Mouse (Mus musculus): ENCODE measurements around the gene Hydin. TPM values are rescaled to one million over a fixed set of nuclear protein-coding genes. Genes with fewer than 3 reads are reported as not detected.

The Hydin gene
- polyA plus RNA-seq, 1 experiment from 2014 or later = 0.06 TPM

DNA sequence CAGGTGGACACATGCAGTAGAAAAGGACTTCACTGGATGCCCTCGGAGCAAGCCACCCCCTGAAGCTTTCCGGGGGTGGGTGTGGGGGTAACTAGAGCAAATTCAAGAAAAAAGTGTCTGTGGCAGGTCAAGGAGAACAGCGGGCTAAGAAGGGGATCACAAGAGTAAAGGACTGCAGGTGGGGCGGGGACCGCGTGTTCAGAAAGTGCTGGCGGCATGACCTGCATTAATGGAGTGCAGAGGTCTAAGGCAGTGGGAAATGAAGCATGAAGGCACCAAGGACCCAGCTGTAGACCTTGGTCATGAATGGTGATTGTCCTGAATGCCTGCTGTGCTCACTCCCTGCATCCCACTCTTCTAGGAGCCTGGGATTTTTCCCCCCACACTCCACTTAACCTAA, 151.0 kb downstream of the Hydin start:
- Histone ChIP-seq H3K4me1 (no peaks in the 10 kb centered on the region), H3K27me3 (ENCODE audit: insufficient read depth, poor library complexity, severe bottlenecking) (no peaks in the 10 kb centered on the region), H3K27ac (no peak overlapping the region), H3K4me3 (no peak overlapping the region), H3K36me3 (no peaks in the 10 kb centered on the region), H3K9me3 (no peaks in the 10 kb centered on the region)
- DNase-seq (ENCODE audit: low spot score) = no peak
- 83% methylated on average over 7 of the region's 7 CpGs for WGBS

DNA sequence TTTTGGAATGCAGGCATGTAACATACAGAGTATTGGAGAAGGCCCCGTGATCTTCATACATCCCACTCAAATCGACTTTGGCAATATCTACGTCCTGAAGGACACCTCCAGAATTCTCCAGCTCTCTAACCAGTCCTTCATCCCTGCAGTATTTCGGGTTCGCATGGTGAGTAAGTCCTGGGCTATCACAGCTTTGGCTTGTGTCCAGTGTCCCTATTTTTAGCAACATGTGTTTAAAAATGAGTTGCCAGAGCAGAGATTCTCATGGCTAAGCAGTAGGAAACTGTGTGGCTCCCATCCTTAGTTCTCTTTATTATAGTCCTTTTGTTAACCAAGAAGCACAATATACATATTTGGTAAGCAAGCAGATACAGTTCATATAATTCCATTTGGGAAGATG, 152.9 kb downstream of the Hydin start:
- H3K4me3 ChIP-seq = no peak overlapping the region
- no peaks in the 10 kb centered on the region for H3K9me3 ChIP-seq
- WGBS = 68% methylated on average over 5 of the region's 5 CpGs
- no peak for DNase-seq (ENCODE audit: low spot score)
- H3K36me3 ChIP-seq = no peaks in the 10 kb centered on the region
- H3K4me1 ChIP-seq = no peaks in the 10 kb centered on the region
- H3K27ac ChIP-seq = no peak overlapping the region
- H3K27me3 ChIP-seq (ENCODE audit: insufficient read depth, poor library complexity, severe bottlenecking) = no peaks in the 10 kb centered on the region

DNA sequence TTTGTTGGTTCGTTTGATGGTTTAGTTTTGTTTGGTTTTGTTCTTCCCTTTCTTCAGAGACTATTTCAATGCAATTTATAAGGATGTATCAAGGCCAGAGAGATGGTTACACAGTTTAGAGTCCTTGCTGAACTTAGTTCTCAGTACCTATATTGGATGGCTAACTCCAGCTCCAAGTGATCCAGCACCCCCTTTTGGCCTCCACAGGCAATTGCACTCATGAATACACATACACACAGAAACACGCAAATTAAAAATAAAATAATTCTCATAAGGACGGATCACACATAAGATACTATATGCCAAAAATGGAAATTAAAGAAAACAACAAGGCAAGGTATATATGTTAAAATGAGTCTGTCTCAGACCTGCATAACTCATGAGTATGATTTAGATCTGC, 153.4 kb downstream of the Hydin start:
- Histone ChIP-seq H3K4me1 (no peaks in the 10 kb centered on the region), H3K36me3 (no peaks in the 10 kb centered on the region), H3K9me3 (no peaks in the 10 kb centered on the region), H3K27me3 (ENCODE audit: insufficient read depth, poor library complexity, severe bottlenecking) (no peaks in the 10 kb centered on the region), H3K27ac (no peak overlapping the region), H3K4me3 (no peak overlapping the region)
- no peak for DNase-seq (ENCODE audit: low spot score)
- WGBS = 80% methylated on average over 3 of the region's 3 CpGs

DNA sequence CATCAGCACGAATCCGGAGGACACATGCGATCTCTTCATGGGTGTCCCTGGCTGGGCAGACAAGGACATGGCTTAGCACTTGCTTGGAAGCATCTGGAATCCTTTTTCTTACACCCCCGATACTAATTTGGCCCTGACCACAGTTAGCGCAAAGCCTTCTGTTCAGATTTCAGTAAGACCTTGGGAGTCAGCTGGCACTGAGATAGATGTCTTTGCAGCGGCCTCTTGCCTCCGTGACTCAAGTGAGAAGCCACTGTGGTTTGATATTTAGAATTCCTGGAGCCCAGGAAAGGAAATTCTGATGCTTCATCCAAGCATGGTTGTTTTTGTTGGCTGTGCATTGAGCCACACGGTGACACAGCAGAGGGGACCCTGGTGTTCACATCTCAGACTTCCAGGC, 157.4 kb downstream of the Hydin start:
- Histone ChIP-seq H3K27me3 (ENCODE audit: insufficient read depth, poor library complexity, severe bottlenecking) (no peaks in the 10 kb centered on the region), H3K4me3 (no peak overlapping the region), H3K4me1 (no peaks in the 10 kb centered on the region), H3K27ac (no peak overlapping the region), H3K9me3 (no peaks in the 10 kb centered on the region), H3K36me3 (no peaks in the 10 kb centered on the region)
- no peak for DNase-seq (ENCODE audit: low spot score)
- WGBS = 83% methylated on average over 8 of the region's 8 CpGs

DNA sequence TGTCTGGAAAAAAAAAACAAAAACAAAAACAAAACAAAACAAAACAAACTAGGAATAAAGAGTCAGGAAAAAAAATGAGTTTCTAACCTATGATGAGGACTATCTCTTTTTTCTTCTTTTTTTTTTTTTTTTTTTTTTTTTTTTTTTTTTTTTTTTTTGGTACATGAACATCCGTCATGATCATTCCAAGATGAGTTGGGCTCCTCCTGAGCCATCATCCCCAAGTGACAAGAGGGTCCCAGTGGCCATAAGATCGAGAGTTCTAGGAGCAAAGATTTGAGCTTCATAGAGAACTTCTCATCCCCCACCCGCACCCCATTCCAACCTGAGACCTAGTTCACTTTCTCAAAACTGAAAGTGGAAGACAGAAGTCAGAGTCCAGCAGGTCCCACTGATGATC, 164.6 kb downstream of the Hydin start:
- H3K4me3 ChIP-seq = no peak overlapping the region
- no peak overlapping the region for H3K27ac ChIP-seq
- no peaks in the 10 kb centered on the region for H3K4me1 ChIP-seq
- no peaks in the 10 kb centered on the region for H3K27me3 ChIP-seq (ENCODE audit: insufficient read depth, poor library complexity, severe bottlenecking)
- 91% methylated on average over 3 of the region's 3 CpGs for WGBS
- H3K36me3 ChIP-seq = no peaks in the 10 kb centered on the region
- no peaks in the 10 kb centered on the region for H3K9me3 ChIP-seq
- DNase-seq (ENCODE audit: low spot score) = no peak

DNA sequence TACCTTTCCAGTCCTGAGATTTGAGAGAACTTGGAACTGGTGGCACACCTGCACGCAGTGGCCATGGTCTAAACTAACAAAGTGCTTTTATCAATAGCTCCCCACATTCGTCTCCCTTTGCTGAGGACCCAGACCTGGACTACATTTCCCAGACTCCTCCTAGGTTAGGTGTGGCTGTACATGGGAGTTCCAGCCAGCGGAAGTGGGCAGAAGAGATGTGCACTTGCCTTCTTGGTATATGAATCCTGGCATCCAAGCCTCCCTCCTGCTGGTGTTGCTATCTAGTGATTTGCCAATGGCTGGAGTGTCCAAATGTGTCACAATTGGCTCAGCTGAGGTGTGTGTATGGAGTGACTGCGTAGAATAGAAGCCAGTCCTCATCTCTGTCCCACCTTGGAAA, 173.8 kb downstream of the Hydin start:
- Histone ChIP-seq H3K36me3 (no peaks in the 10 kb centered on the region), H3K27me3 (ENCODE audit: insufficient read depth, poor library complexity, severe bottlenecking) (no peaks in the 10 kb centered on the region), H3K4me3 (no peak overlapping the region), H3K27ac (no peak overlapping the region), H3K9me3 (no peaks in the 10 kb centered on the region), H3K4me1 (no peaks in the 10 kb centered on the region)
- DNase-seq (ENCODE audit: low spot score) = no peak
- whole genome bisulfite sequencing = 69% methylated on average over 4 of the region's 4 CpGs

DNA sequence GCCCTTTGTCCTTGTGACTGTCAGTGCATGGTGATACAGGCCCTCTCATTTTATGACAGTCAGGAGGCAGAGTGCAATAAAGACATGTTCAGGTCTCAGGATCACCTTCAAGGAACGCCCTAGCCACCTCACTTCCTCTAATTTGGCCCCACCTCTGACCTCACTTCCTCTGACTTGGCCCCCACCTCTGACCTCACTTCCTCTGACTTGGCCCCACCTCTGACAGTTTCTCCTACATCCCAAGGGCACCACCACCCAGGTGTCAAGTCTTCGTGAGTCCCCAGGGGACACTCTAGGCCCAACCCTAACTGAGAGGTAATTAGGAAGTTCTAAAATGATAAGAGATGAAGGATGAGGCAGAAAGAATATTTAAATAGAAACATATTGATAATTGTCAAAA, 177.5 kb downstream of the Hydin start:
- DNase-seq (ENCODE audit: low spot score) = peak; percentile 42
- WGBS = 70% methylated on average over 2 of the region's 2 CpGs
- Histone ChIP-seq H3K9me3 (no peaks in the 10 kb centered on the region), H3K4me3 (no peak overlapping the region), H3K27me3 (ENCODE audit: insufficient read depth, poor library complexity, severe bottlenecking) (no peaks in the 10 kb centered on the region), H3K36me3 (no peaks in the 10 kb centered on the region), H3K4me1 (no peaks in the 10 kb centered on the region), H3K27ac (no peak overlapping the region)

DNA sequence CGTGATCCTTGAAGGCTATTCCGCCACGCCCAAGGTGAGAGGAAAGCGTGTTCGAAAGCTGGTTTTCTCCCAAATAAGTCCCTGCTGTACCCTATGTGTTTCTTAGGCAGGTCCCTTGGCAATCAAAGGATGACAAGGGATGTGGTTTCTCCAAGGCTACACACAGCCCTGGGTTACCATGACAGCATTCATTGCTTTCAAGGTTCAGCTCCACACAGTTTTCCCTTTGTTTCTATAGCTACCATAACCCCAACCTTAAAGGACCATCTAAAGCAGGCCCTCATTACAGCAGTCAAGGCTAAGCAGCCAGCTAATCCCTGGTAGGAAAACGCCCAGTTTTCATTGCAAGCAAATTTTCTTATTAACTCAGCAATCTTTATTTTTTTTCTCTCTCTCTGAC, 183.7 kb downstream of the Hydin start:
- Histone ChIP-seq H3K9me3 (no peaks in the 10 kb centered on the region), H3K4me1 (no peaks in the 10 kb centered on the region), H3K36me3 (no peaks in the 10 kb centered on the region), H3K27me3 (ENCODE audit: insufficient read depth, poor library complexity, severe bottlenecking) (no peaks in the 10 kb centered on the region), H3K4me3 (no peak overlapping the region), H3K27ac (no peak overlapping the region)
- no peak for DNase-seq (ENCODE audit: low spot score)
- 84% methylated on average over 6 of the region's 6 CpGs for WGBS

DNA sequence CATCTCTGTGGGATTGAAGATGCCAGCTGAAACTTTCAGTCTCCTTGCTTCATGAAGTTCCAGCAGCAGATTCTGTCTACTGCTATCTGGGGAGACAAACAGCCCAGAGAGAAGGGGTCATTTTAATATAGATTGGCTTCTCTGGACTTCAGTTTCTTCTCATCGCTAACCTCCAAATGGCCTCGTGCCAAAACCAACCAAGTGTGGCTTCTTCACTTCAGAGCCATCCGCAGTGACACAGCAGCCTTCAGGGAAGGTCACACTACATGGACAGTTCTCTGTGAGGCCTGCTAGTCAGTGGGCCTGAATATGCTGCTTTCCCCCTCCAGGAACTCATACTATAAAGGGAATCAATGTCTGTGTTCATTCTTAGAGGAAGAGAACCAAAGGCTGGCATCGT, 187.7 kb downstream of the Hydin start:
- Histone ChIP-seq H3K9me3 (no peaks in the 10 kb centered on the region), H3K4me3 (no peak overlapping the region), H3K27me3 (ENCODE audit: insufficient read depth, poor library complexity, severe bottlenecking) (no peaks in the 10 kb centered on the region), H3K36me3 (no peaks in the 10 kb centered on the region), H3K4me1 (no peaks in the 10 kb centered on the region), H3K27ac (no peak overlapping the region)
- DNase-seq (ENCODE audit: low spot score) = no peak
- 82% methylated on average over 4 of the region's 4 CpGs for WGBS

DNA sequence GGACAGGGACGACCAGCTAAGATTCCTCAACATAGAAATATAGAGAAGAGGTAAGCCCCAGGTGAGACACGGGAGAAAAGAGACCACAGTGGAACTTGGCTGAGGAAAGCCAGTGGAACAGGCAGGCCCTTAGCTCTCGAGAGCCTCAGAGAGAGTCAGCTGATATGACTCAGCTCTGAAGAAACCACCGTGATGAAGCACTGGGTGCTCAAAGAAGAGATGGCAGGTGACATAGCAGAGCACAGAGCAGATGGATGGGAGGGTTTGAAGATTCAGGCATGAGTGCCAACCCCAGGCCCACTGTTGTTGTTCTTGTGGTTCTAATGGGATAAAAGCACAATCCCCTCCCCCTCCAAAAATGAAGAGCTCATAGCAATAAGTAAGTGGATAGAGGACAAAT, 190.6 kb downstream of the Hydin start:
- 65% methylated on average over 4 of the region's 4 CpGs for WGBS
- H3K27me3 ChIP-seq (ENCODE audit: insufficient read depth, poor library complexity, severe bottlenecking) = no peaks in the 10 kb centered on the region
- no peak for DNase-seq (ENCODE audit: low spot score)

DNA sequence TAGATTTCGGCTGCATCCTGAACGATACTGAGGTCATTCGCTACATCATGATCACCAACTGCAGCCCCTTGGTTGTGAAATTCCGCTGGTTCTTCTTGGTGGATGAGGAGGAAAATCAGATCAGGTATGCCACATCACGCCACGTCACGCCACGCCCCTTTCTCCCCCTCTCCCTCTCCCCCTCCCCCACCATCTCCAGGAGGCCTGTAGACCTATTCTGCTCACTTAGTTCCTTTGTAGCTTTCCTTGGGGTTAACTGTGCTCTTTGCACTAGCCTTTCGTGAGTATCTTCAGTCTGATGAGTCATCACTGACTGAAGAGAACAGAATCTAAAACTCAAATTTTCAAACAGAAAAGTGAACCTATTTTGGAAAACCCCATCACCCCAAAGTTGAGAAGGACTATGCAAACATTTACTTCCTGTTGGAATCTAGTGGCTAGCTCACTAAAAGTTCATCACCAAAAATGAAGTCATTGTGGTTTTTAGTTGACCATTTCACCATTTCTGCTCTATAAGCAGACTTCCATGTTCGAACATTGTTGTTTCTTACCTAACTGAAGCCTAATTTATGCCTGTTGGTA, 195.9 kb downstream of the Hydin start:
- Histone ChIP-seq H3K27ac (no peak overlapping the region), H3K36me3 (no peaks in the 10 kb centered on the region), H3K9me3 (no peaks in the 10 kb centered on the region), H3K27me3 (ENCODE audit: insufficient read depth, poor library complexity, severe bottlenecking) (no peaks in the 10 kb centered on the region), H3K4me3 (no peak overlapping the region), H3K4me1 (no peaks in the 10 kb centered on the region)
- no peak for DNase-seq (ENCODE audit: low spot score)
- WGBS = 85% methylated on average over 10 of the region's 10 CpGs

More for the DNA sequence above, 190.6 kb downstream of the Hydin start:
- no peaks in the 10 kb centered on the region for H3K4me1 ChIP-seq
- no peaks in the 10 kb centered on the region for H3K36me3 ChIP-seq
- H3K4me3 ChIP-seq = no peak overlapping the region
- H3K27ac ChIP-seq = no peak overlapping the region
- no peaks in the 10 kb centered on the region for H3K9me3 ChIP-seq

DNA sequence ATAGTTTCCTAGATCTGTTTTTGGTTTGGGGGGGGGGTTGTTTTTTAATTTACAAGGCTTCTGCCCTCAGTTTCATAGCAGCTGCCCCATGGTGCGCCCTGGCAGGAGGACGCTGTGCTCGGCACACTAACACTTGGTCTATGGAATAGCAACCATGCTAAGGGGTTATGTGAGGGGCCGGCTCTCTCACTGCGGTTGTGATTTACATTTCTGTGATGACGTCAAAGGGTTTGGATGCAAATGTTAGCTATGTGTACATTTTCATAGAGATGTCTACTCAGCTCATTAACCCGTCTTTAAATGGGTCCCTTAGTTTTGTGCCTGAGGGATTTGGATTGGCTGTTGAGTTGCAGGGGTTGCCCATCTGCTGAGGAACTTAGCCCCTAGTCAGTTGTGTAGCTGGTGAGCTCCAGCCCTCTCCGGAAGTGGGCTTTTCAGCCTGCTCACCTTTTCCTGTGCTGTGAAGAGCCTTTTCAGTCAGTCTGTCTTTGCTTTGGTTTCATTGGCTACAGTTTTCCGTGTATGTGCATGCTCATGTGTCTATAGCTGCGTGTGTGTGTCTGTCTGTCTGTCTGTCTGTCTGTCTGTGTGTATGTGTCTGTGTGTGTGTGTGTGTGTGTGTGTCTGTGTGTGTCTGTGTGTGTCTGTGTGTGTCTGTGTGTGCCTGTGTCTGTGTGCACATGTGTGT, 197.1 kb downstream of the Hydin start:
- no peaks in the 10 kb centered on the region for H3K36me3 ChIP-seq
- DNase-seq (ENCODE audit: low spot score) = no peak
- 79% methylated on average over 10 of the region's 10 CpGs for WGBS
- no peaks in the 10 kb centered on the region for H3K27me3 ChIP-seq (ENCODE audit: insufficient read depth, poor library complexity, severe bottlenecking)
- H3K9me3 ChIP-seq = no peaks in the 10 kb centered on the region
- no peak overlapping the region for H3K27ac ChIP-seq
- no peaks in the 10 kb centered on the region for H3K4me1 ChIP-seq
- H3K4me3 ChIP-seq = no peak overlapping the region

DNA sequence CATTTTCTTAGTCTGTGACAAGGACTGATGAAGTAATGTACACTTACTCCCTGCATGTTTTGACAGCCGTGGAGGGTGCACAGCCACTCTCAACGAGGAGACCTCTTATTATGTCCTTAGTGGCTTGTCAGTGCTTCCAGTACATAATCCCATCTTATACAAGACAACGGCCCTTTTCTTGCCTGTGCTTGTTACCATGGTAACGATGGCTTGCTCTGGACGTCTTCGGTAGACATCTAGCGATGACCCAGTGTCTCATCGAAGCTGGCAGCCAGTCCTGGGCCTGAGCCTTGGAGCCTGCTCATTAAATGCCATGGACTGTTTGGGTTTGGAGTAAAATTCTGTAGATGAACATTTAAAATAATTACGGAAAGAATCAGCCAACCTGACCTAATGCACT, 198.8 kb downstream of the Hydin start:
- H3K36me3 ChIP-seq = no peaks in the 10 kb centered on the region
- no peaks in the 10 kb centered on the region for H3K9me3 ChIP-seq
- H3K4me3 ChIP-seq = no peak overlapping the region
- no peaks in the 10 kb centered on the region for H3K27me3 ChIP-seq (ENCODE audit: insufficient read depth, poor library complexity, severe bottlenecking)
- no peak overlapping the region for H3K27ac ChIP-seq
- no peaks in the 10 kb centered on the region for H3K4me1 ChIP-seq
- no peak for DNase-seq (ENCODE audit: low spot score)
- WGBS = 82% methylated on average over 9 of the region's 9 CpGs

DNA sequence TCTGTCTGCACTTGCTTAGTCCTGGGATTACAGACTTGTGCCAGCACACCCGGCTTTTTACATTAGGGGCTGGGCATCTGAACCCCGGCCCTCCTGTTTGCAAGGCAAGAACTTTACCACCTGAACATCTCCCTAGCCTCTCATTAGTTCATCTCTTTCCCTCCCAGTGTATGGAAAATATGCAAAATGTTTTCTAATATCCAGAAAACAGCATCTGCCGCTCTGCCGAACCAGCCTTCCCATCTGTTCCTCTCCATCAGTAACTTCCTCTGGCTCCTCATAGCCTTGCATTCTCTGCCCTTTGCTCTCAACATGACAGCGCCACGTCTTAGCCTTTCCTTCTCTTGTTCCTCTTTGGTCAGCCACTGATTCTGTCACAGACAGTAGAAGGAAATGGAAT, 210.5 kb downstream of the Hydin start:
- DNase-seq (ENCODE audit: low spot score) = no peak

More for the DNA sequence above, 210.5 kb downstream of the Hydin start:
- Histone ChIP-seq H3K9me3 (no peaks in the 10 kb centered on the region), H3K27ac (no peak overlapping the region), H3K4me3 (no peak overlapping the region), H3K4me1 (peaks cover 2% of the 10 kb centered on the region), H3K36me3 (no peaks in the 10 kb centered on the region), H3K27me3 (ENCODE audit: insufficient read depth, poor library complexity, severe bottlenecking) (no peaks in the 10 kb centered on the region)
- 83% methylated on average over 6 of the region's 6 CpGs for whole genome bisulfite sequencing
